Mouse (Mus musculus) cortical plate, adult 2 months (tissue): Measurements from ENCODE around the gene Ado. TPM values are rescaled to one million over a fixed set of nuclear protein-coding genes. Genes with fewer than 3 reads are reported as not detected.

Source experiments
- H3K27ac ChIP-seq: fragments of 200-500 bp; 2 replicates; pipeline ENCODE4 v1.5.1; 2012; ENCODE audit warnings: low read length, control low read depth, inconsistent platforms; ENCODE audit not compliant: insufficient read depth
- H3K4me1 ChIP-seq: fragments of 200-500 bp; 2 replicates; pipeline ENCODE4 v1.6.1; 2011; ENCODE audit warnings: low read length; ENCODE audit not compliant: control insufficient read depth, insufficient read depth
- H3K4me3 ChIP-seq: fragments of 200-500 bp; 2 replicates; pipeline ENCODE4 v1.5.1; 2011; ENCODE audit warnings: mild to moderate bottlenecking, low read length, control low read depth; ENCODE audit not compliant: insufficient read depth
- CTCF ChIP-seq: fragments of 200-500 bp; IDR thresholded peaks from 2 replicates; pipeline ENCODE4 v1.5.1; 2011; ENCODE audit warnings: mild to moderate bottlenecking, control low read depth, low read length; ENCODE audit not compliant: insufficient read depth; ENCODE audit errors: extremely low read depth
- POLR2A ChIP-seq: fragments of 200-500 bp; IDR thresholded peaks from 2 replicates; pipeline ENCODE4 v1.6.1; 2011; ENCODE audit warnings: mild to moderate bottlenecking, low read length, control low read depth; ENCODE audit not compliant: insufficient read depth; ENCODE audit errors: extremely low read depth
- polyA plus RNA-seq: library from polyadenylated mRNA; depleted of rRNA; stranded (reverse); fragments of >200 nt; gene quantifications from 2 replicates; pipeline ENCODE4 v1.2.3, GENCODE M21; 2012

Ado gene
- polyA plus RNA-seq, 1 experiment, result 28.7 TPM

GRCm38 (mm10) chr10:67564509-67564908 lies 15.8 kb upstream of the Ado start:
- Histone ChIP-seq H3K27ac (no peak overlapping the region), H3K4me3 (no peak overlapping the region), H3K4me1 (no peaks in the 10 kb centered on the region)
- TF ChIP-seq POLR2A (no peak), CTCF (no peak)

- H3K4me1 ChIP-seq, result no peaks in the 10 kb centered on the region; the same call in 1 of the 2 replicates
- no peak overlapping the region for H3K27ac ChIP-seq
- H3K4me3 ChIP-seq, result no peak overlapping the region
- TF ChIP-seq POLR2A (no peak), CTCF (no peak)
These were observed 12.4 kb upstream of the Ado start for GRCm38 (mm10) chr10:67561185-67561584.

- H3K4me3 ChIP-seq, result no peak overlapping the region
- TF ChIP-seq POLR2A (no peak), CTCF (no peak)
- no peak overlapping the region for H3K27ac ChIP-seq
- H3K4me1 ChIP-seq, result no peaks in the 10 kb centered on the region; the same call in 1 of the 2 replicates
These were observed 11.1 kb upstream of the Ado start for GRCm38 (mm10) chr10:67559765-67560394.

DNA sequence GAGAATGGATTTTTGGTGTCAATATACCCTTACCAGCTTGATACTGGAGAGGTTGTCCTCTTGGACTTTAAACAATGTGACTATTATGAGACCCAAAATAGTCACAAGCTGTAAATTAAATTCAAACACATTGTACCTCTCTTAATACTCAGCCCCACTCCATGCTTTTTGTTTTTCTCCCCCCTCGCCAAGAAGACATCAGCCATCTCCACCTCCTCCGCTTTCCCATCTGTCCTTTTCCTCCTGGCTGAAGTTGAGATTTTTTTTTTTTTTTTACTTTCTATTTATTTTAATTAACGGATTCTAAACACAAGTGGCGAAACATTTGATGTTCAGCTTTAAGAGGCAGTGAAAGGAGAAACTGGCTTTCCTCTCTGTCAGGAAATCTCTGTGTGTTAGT lies 9.3 kb upstream of the Ado start:
- H3K4me3 ChIP-seq, result no peak overlapping the region
- no peak overlapping the region for H3K27ac ChIP-seq
- H3K4me1 ChIP-seq, result no peaks in the 10 kb centered on the region; the same call in 1 of the 2 replicates
- TF ChIP-seq CTCF (no peak), POLR2A (no peak)

DNA sequence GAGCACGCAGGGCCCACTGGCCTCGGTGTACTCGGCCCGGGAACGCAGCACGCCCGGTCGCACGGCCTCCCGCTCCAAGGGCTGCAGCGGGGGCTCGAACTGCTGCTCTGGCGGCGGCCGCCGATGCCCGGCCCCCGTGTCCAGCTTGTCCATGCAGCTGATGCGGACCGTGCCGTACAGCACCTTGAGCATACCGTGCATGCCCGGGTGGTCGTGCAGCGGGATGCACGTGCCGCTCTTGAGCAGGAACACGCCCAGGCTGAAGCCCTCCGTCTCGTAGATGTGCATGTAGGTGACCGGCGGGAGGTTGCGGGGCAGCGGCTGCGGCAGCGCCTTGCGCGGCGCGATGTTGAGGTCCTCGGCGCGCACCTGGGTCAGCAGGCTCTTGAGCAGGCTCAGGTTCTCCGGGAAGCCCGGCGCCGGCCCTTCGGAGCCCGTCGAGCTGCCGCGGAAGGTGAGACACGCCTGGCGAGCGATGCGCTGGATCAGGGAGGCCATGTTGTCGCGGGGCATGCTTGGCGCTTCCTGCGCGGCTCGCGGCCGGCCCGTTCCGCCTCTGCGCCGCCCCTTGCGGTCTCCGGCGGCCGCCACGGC lies 397 bp downstream of the Ado start:
- peak overlapping the region; percentile 91 for H3K27ac ChIP-seq
- peaks cover 4% of the 10 kb centered on the region for H3K4me1 ChIP-seq
- TF ChIP-seq POLR2A (0 out of 2 replicates have a peak, but pooled peaks have one; percentile 3), CTCF (no peak)
- peak overlapping the region; percentile 86 for H3K4me3 ChIP-seq

DNA sequence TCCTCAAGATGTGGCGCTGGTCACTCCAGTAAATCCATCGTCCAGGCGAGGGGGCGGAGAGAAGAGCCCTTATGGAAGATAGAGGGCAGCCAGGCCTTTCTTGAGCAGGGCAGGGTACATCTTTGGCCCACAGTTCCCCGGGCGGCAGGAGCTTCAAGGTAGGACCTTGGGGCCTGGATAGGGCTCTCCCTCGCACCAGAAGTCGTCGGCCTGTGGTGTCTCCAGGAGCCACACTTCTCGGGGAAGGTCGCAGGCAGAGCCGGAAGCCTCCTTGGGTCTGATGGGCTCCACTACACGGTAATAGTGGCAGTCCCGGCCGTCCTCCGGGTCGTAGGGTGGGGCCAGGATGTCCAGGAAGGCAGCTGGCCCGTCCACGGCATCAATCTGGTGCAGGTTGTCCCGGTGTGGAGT lies 900 bp downstream of the Ado start:
- peak overlapping the region; percentile 91 for H3K27ac ChIP-seq
- TF ChIP-seq POLR2A (no peak), CTCF (no peak)
- peaks cover 4% of the 10 kb centered on the region for H3K4me1 ChIP-seq
- H3K4me3 ChIP-seq, result peak overlapping the region; percentile 86

DNA sequence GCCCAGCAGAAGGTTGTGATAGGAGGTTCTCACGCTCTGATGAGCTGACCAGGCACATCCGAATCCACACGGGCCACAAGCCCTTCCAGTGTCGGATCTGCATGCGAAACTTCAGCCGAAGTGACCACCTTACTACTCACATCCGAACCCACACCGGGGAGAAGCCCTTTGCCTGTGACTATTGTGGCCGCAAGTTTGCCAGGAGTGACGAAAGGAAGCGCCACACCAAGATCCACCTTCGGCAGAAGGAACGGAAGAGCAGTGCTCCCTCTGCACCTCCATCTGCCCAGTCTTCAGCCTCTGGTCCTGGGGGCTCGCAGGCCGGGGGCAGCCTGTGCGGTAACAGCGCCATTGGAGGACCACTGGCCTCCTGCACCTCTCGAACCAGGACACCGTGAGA lies 8.2 kb downstream of the Ado start:
- TF ChIP-seq CTCF (no peak), POLR2A (no peak)
- H3K27ac ChIP-seq, result no peak overlapping the region
- H3K4me1 ChIP-seq, result peaks cover 2% of the 10 kb centered on the region
- H3K4me3 ChIP-seq, result no peak overlapping the region

GRCm38 (mm10) chr10:67539401-67539730 lies 9.4 kb downstream of the Ado start:
- Histone ChIP-seq H3K4me1 (peaks cover 2% of the 10 kb centered on the region), H3K27ac (no peak overlapping the region), H3K4me3 (peak overlapping the region; percentile 21)
- TF ChIP-seq CTCF (no peak), POLR2A (no peak)

- Histone ChIP-seq H3K4me3 (peak overlapping the region; percentile 21), H3K4me1 (peaks cover 2% of the 10 kb centered on the region), H3K27ac (no peak overlapping the region)
- TF ChIP-seq POLR2A (no peak), CTCF (no peak)
These were observed 10.0 kb downstream of the Ado start for GRCm38 (mm10) chr10:67538585-67539400.
